Mouse (Mus musculus): ENCODE measurements around the gene Nup133. TPM values are rescaled to one million over a fixed set of nuclear protein-coding genes. Genes with fewer than 3 reads are reported as not detected.

Nup133 gene
- polyA plus RNA-seq, 1 experiment from 2014 or later = 58.3 TPM

DNA sequence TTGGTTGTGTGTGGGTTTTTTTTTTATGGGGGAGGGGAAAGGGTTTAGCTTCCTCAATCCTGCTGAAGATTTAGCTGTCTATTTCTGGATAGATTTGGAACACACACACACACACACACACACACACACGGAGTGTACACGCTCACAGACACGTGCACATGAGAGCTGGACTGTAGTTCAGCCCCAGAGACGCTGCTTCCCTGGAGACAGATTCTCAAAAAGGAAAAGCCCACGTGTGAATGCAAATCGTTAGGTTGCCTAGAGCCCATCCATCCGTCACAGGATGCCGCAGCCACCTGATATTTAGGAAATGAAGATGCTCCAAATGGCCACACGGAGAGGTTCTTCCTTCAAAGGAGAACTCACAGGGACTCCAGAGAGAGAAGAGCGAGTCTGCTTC is 68.8 kb downstream of the Nup133 start:
- H3K4me1 ChIP-seq (ENCODE audit: control insufficient read depth, insufficient read depth, low read length) = no peaks in the 10 kb centered on the region; the same call in 1 of the 2 replicates
- H3K27ac ChIP-seq (replicated peaks; ENCODE audit: low read depth, low read length) = no peak overlapping the region
- H3K9me3 ChIP-seq (ENCODE audit: control insufficient read depth, low read length) = no peaks in the 10 kb centered on the region
- DNase-seq (ENCODE audit: low spot score) (no peak), ATAC-seq (ENCODE audit: insufficient number of reproducible peaks, low FRiP score, low TSS enrichment, low read depth) (no peak)
- WGBS = 68% methylated on average over 10 of the region's 10 CpGs
- H3K4me3 ChIP-seq (ENCODE audit: low read depth, low read length) = no peak overlapping the region
- H3K36me3 ChIP-seq (ENCODE audit: control insufficient read depth, insufficient read depth, low read length) = no peaks in the 10 kb centered on the region
- H3K27me3 ChIP-seq (ENCODE audit: control insufficient read depth, insufficient read depth, low read length) = peaks cover 6% of the 10 kb centered on the region; the same call in 1 of the 2 replicates
- H3K4me2 ChIP-seq (ENCODE audit: low read depth, severe bottlenecking) = no peak overlapping the region
- H3K9ac ChIP-seq (ENCODE audit: low read length) = no peak overlapping the region

- Histone ChIP-seq H3K27me3 (ENCODE audit: control insufficient read depth, insufficient read depth, low read length) (no peaks in the 10 kb centered on the region), H3K9ac (ENCODE audit: low read length) (no peak overlapping the region), H3K4me2 (ENCODE audit: low read depth, severe bottlenecking) (no peak overlapping the region), H3K4me1 (ENCODE audit: control insufficient read depth, insufficient read depth, low read length) (no peaks in the 10 kb centered on the region), H3K4me3 (ENCODE audit: low read depth, low read length) (no peak overlapping the region), H3K36me3 (ENCODE audit: control insufficient read depth, insufficient read depth, low read length) (no peaks in the 10 kb centered on the region), H3K9me3 (ENCODE audit: control insufficient read depth, low read length) (no peaks in the 10 kb centered on the region), H3K27ac (replicated peaks; ENCODE audit: low read depth, low read length) (no peak overlapping the region)
- DNase-seq (ENCODE audit: low spot score) = no peak
- 81% methylated on average over 2 of the region's 2 CpGs for WGBS
- no peak for ATAC-seq (ENCODE audit: insufficient number of reproducible peaks, low FRiP score, low TSS enrichment, low read depth)
Observed at GRCm38 (mm10) chr8:123877865-123878264, 71.2 kb downstream of the Nup133 start.

GRCm38 (mm10) chr8:123874324-123874723 is 74.7 kb downstream of the Nup133 start:
- no peak overlapping the region for H3K27ac ChIP-seq (replicated peaks; ENCODE audit: low read depth, low read length)
- DNase-seq (ENCODE audit: low spot score) = no peak
- H3K4me3 ChIP-seq (ENCODE audit: low read depth, low read length) = no peak overlapping the region
- no peaks in the 10 kb centered on the region for H3K9me3 ChIP-seq (ENCODE audit: control insufficient read depth, low read length)
- H3K36me3 ChIP-seq (ENCODE audit: control insufficient read depth, insufficient read depth, low read length) = no peaks in the 10 kb centered on the region
- H3K9ac ChIP-seq (ENCODE audit: low read length) = no peak overlapping the region
- no peaks in the 10 kb centered on the region for H3K4me1 ChIP-seq (ENCODE audit: control insufficient read depth, insufficient read depth, low read length)
- WGBS = 83% methylated on average over 11 of the region's 11 CpGs
- no peak for ATAC-seq (ENCODE audit: insufficient number of reproducible peaks, low FRiP score, low TSS enrichment, low read depth)
- H3K4me2 ChIP-seq (ENCODE audit: low read depth, severe bottlenecking) = no peak overlapping the region
- no peaks in the 10 kb centered on the region for H3K27me3 ChIP-seq (ENCODE audit: control insufficient read depth, insufficient read depth, low read length)

GRCm38 (mm10) chr8:123873364-123873763 is 75.7 kb downstream of the Nup133 start:
- H3K4me1 ChIP-seq (ENCODE audit: control insufficient read depth, insufficient read depth, low read length) = no peaks in the 10 kb centered on the region
- no peaks in the 10 kb centered on the region for H3K27me3 ChIP-seq (ENCODE audit: control insufficient read depth, insufficient read depth, low read length)
- no peak for ATAC-seq (ENCODE audit: insufficient number of reproducible peaks, low FRiP score, low TSS enrichment, low read depth)
- no peak overlapping the region for H3K4me3 ChIP-seq (ENCODE audit: low read depth, low read length)
- H3K36me3 ChIP-seq (ENCODE audit: control insufficient read depth, insufficient read depth, low read length) = no peaks in the 10 kb centered on the region
- H3K9me3 ChIP-seq (ENCODE audit: control insufficient read depth, low read length) = no peaks in the 10 kb centered on the region
- 81% methylated on average over 6 of the region's 6 CpGs for WGBS
- no peak overlapping the region for H3K27ac ChIP-seq (replicated peaks; ENCODE audit: low read depth, low read length)
- DNase-seq (ENCODE audit: low spot score) = no peak
- no peak overlapping the region for H3K9ac ChIP-seq (ENCODE audit: low read length)
- H3K4me2 ChIP-seq (ENCODE audit: low read depth, severe bottlenecking) = no peak overlapping the region

DNA sequence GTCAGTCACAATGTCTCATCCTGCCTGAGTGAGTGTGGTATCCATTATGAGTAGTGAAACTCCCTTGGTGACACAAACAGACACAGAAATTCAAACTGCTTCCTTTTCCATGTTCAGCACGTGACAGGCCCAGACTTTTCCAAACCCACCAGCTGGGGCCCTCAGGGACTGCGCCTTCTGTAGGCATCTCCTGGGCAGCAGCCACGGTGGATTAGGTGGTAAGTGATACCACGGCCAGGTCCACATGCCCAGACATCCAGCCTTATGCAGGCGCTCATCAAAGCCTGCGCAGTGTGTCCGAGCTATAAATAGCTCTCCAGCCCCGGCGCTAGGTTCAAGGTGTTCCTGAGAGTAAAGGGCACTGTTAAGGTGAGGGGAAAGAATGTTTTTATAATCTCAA is 77.0 kb downstream of the Nup133 start:
- Histone ChIP-seq H3K36me3 (ENCODE audit: control insufficient read depth, insufficient read depth, low read length) (no peaks in the 10 kb centered on the region), H3K4me3 (ENCODE audit: low read depth, low read length) (no peak overlapping the region), H3K27me3 (ENCODE audit: control insufficient read depth, insufficient read depth, low read length) (no peaks in the 10 kb centered on the region), H3K27ac (replicated peaks; ENCODE audit: low read depth, low read length) (no peak overlapping the region), H3K4me2 (ENCODE audit: low read depth, severe bottlenecking) (no peak overlapping the region), H3K9ac (ENCODE audit: low read length) (no peak overlapping the region), H3K4me1 (ENCODE audit: control insufficient read depth, insufficient read depth, low read length) (no peaks in the 10 kb centered on the region), H3K9me3 (ENCODE audit: control insufficient read depth, low read length) (no peaks in the 10 kb centered on the region)
- ATAC-seq (ENCODE audit: insufficient number of reproducible peaks, low FRiP score, low TSS enrichment, low read depth) = no peak
- WGBS = 75% methylated on average over 9 of the region's 9 CpGs
- DNase-seq (ENCODE audit: low spot score) = no peak

DNA sequence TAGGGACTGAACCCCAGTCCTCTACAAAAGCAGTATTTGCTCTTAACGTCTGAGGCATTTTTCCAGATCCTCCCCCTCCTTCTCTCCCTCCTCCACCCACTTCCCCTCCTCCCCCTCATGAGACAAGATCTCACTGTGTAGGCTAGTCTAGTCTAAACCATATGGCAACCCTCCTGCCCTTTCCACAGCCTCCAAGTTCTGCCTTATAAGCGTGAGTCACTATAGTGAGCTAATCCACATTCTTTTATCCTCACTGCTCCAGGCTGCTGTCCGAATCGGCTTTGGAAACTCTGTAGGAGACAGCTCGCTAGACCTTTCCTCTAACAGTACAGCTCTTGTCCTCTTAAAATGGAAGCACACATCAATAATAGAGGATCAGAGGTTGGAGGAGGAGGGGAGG is 82.1 kb downstream of the Nup133 start:
- H3K9ac ChIP-seq (ENCODE audit: low read length) = no peak overlapping the region
- H3K27me3 ChIP-seq (ENCODE audit: control insufficient read depth, insufficient read depth, low read length) = peaks cover 3% of the 10 kb centered on the region; the same call in 1 of the 2 replicates
- WGBS = 48% methylated on average over 5 of the region's 5 CpGs
- H3K36me3 ChIP-seq (ENCODE audit: control insufficient read depth, insufficient read depth, low read length) = no peaks in the 10 kb centered on the region
- ATAC-seq (ENCODE audit: insufficient number of reproducible peaks, low FRiP score, low TSS enrichment, low read depth) = no peak
- H3K9me3 ChIP-seq (ENCODE audit: control insufficient read depth, low read length) = no peaks in the 10 kb centered on the region
- H3K4me1 ChIP-seq (ENCODE audit: control insufficient read depth, insufficient read depth, low read length) = no peaks in the 10 kb centered on the region
- no peak overlapping the region for H3K4me3 ChIP-seq (ENCODE audit: low read depth, low read length)
- no peak overlapping the region for H3K27ac ChIP-seq (replicated peaks; ENCODE audit: low read depth, low read length)
- no peak overlapping the region for H3K4me2 ChIP-seq (ENCODE audit: low read depth, severe bottlenecking)
- no peak for DNase-seq (ENCODE audit: low spot score)

GRCm38 (mm10) chr8:123865786-123866185 is 83.3 kb downstream of the Nup133 start:
- no peak overlapping the region for H3K27ac ChIP-seq (replicated peaks; ENCODE audit: low read depth, low read length)
- H3K4me2 ChIP-seq (ENCODE audit: low read depth, severe bottlenecking) = no peak overlapping the region
- H3K27me3 ChIP-seq (ENCODE audit: control insufficient read depth, insufficient read depth, low read length) = peaks cover 5% of the 10 kb centered on the region; the same call in 1 of the 2 replicates
- no peaks in the 10 kb centered on the region for H3K36me3 ChIP-seq (ENCODE audit: control insufficient read depth, insufficient read depth, low read length)
- no peak overlapping the region for H3K4me3 ChIP-seq (ENCODE audit: low read depth, low read length)
- ATAC-seq (ENCODE audit: insufficient number of reproducible peaks, low FRiP score, low TSS enrichment, low read depth) = no peak
- no peak overlapping the region for H3K9ac ChIP-seq (ENCODE audit: low read length)
- H3K4me1 ChIP-seq (ENCODE audit: control insufficient read depth, insufficient read depth, low read length) = no peaks in the 10 kb centered on the region
- 81% methylated on average over 7 of the region's 7 CpGs for WGBS
- no peak for DNase-seq (ENCODE audit: low spot score)
- H3K9me3 ChIP-seq (ENCODE audit: control insufficient read depth, low read length) = no peaks in the 10 kb centered on the region

DNA sequence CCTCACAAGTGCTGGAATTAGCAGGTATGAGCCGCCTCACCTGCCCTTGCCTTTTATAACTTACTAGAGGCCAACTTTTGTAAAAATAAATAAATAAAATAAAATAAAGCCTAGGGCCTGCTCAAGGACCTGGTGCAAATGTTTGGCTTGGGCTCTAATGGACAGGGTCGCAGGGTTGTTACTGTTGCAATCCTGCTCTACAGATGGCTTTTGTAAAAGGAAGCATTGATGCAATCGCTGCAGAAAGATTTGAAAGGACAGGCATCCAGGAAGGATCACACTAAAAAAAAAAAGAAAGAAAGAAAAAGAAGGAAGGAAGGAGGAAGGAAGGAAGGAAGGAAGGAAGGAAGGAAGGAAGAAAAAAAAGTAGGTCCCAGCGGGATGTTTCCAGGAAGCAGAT is 88.7 kb downstream of the Nup133 start:
- ATAC-seq (ENCODE audit: insufficient number of reproducible peaks, low FRiP score, low TSS enrichment, low read depth) = no peak
- peaks cover 9% of the 10 kb centered on the region; the same call in 1 of the 2 replicates for H3K27me3 ChIP-seq (ENCODE audit: control insufficient read depth, insufficient read depth, low read length)
- H3K4me2 ChIP-seq (ENCODE audit: low read depth, severe bottlenecking) = no peak overlapping the region
- DNase-seq (ENCODE audit: low spot score) = no peak
- H3K36me3 ChIP-seq (ENCODE audit: control insufficient read depth, insufficient read depth, low read length) = no peaks in the 10 kb centered on the region
- no peak overlapping the region for H3K27ac ChIP-seq (replicated peaks; ENCODE audit: low read depth, low read length)
- no peak overlapping the region; the same call in 1 of the 2 replicates for H3K4me3 ChIP-seq (ENCODE audit: low read depth, low read length)
- no peak overlapping the region for H3K9ac ChIP-seq (ENCODE audit: low read length)
- 69% methylated on average over 4 of the region's 4 CpGs for WGBS
- H3K4me1 ChIP-seq (ENCODE audit: control insufficient read depth, insufficient read depth, low read length) = peaks cover 5% of the 10 kb centered on the region
- H3K9me3 ChIP-seq (ENCODE audit: control insufficient read depth, low read length) = no peaks in the 10 kb centered on the region

GRCm38 (mm10) chr8:123859648-123860259 is 89.3 kb downstream of the Nup133 start, which contains the start of gene Ccsap:
Gene Ccsap (minus strand): TSS chr8:123860209.
- ATAC-seq (ENCODE audit: insufficient number of reproducible peaks, low FRiP score, low TSS enrichment, low read depth) = peak; percentile 62
- WGBS = under 1% methylated on average over 48 of the region's 48 CpGs

More at GRCm38 (mm10) chr8:123859648-123860259, 89.3 kb downstream of the Nup133 start, which contains the start of gene Ccsap:
- Histone ChIP-seq H3K4me3 (ENCODE audit: low read depth, low read length) (peak within 1 kb of the TSS; percentile 97), H3K27me3 (ENCODE audit: control insufficient read depth, insufficient read depth, low read length) (peaks cover 9% of the 10 kb centered on the region; the same call in 1 of the 2 replicates), H3K4me2 (ENCODE audit: low read depth, severe bottlenecking) (peak within 1 kb of the TSS; percentile 92), H3K36me3 (ENCODE audit: control insufficient read depth, insufficient read depth, low read length) (no peaks in the 10 kb centered on the region), H3K27ac (replicated peaks; ENCODE audit: low read depth, low read length) (no peak within 1 kb of the TSS; the same call in 1 of the 2 replicates), H3K9ac (ENCODE audit: low read length) (peak within 1 kb of the TSS; percentile 68), H3K9me3 (ENCODE audit: control insufficient read depth, low read length) (no peaks in the 10 kb centered on the region), H3K4me1 (ENCODE audit: control insufficient read depth, insufficient read depth, low read length) (peaks cover 5% of the 10 kb centered on the region)
- DNase-seq (ENCODE audit: low spot score) = no peak
